Mouse (Mus musculus): Measurements from ENCODE around the gene Zfp609.

The Zfp609 gene

DNA sequence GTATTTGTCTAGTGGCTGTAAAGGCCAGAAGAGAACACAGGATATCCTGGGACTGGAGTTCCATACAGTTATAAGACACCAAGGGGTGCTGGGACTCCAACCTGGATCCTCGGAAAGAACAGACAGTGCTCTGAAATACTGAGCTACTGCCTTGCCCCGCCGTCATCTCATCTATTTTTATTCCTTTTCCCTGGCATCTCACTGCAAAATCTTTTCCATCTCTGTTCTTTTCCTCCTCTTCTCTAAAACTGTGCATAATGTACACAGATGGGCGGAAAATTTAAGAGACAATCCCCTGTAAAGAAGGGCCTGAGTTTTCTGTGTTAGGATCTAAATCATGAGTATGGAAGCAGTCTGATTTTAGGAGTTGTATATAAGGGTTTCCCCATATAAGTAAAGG, 64.6 kb downstream of the Zfp609 start:
- no peak for DNase-seq (ENCODE audit: low spot score in 2 of 2)

DNA sequence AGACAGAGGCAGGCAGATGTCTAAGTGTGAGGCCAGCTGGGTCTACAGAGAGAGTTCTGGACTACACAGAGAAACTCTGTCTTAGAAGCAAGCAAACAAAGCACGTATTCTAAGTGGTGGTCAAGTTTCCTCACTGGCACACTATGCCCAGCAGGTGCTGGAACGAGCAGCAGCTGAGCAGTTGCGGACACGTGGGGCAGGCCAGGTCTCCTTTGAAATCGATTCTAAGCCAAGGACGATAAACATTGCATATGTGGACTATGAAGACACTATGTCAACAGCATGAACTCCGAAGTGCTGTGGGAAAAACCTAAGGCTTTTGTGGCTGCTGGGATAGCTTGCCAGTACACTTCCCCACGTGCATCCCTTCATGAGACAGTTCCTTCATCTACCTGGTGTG, 67.4 kb downstream of the Zfp609 start:
- DNase-seq (ENCODE audit: low spot score in 2 of 2): no peak

DNA sequence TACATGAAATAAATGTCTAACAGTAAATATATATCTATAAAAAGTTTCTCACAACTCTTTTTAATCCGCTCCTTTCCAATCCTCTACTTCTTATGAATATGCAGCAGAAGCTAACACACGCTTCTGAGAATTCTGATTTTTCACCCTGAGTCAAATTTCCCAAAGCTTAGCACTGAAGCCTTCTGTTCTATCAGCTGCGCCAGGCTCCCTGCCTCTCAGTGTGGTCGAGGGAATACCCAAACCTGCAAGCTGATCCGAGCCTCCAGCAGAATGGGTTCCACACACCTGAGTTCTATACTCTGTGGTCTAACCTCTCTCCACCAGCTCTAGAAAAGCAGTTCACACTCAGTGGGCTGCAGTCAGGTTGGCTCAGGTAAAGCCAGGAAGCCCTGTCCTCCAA, 68.1 kb downstream of the Zfp609 start:
- DNase-seq (ENCODE audit: low spot score in 2 of 2): no peak

DNA sequence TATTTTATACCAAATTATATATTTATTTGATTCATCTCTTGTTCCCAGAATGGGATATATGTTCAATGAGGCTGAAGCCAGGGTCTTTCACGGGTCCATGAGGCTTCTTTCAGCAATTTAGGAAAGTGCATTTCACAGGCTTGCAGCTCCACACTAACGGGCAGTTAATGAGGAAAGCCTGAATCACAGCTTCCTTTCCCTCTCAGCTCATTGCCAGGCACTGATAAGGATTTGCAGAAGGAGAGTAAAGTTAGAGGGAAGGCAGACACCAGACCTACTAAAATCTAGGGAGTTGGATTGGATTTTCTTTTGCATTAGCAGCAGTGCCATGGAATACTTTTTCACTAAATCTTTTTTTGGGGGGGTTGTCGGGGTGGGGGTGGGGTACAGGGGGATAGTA, 69.5 kb downstream of the Zfp609 start:
- DNase-seq (ENCODE audit: low spot score in 2 of 2): no peak

DNA sequence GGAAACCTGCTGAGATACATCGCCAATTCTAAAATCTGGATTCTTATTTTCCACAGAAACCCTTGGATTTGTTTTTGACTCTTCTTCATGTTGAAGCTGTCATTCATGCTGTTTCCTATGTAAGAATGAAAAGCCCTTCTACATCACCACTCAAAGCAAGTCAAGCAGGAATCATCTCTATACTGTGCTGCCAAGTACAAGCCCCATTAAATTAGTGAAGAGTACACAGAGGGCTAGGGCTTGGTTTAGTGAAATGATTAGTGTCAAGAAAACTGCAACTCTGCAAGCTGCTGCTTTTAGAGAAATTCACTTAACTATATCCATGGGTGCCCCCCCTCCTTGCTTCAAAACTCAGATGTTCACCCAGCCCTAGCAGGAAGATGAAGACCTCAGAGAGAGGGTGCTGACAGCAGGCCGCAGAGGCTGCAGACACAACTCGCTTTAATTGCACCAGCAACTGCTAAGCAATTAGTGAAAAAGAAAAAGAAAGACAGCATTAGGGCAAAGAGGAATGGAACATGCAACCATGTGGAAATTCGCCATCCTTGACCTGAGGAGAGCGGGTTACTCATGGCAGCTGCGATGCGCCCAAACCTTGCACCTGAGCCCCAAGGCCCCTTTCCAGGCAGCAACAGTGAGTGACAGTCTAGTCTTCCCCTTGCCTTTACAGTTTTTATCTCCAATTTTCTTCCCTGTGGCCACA, 71.5 kb downstream of the Zfp609 start:
- no peak for DNase-seq (ENCODE audit: low spot score in 2 of 2)

DNA sequence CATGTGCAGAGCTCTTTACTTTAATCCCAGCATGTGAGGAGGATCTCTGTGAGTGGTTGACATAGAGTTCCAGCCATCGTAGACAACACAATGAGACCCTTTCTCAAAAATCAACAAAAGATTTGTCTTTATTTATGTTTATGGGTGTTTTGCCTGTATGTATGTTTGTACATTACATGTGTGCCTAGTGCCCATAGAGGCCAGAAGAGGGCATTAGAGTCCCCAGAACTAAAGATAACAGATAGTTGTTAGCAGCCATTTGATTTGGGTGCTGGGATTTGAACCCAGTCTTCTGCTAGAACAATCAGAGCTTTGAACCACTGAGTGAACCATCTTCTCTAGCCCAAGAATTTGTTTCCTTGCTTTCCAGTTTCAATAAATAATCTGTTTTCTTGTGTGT, 72.2 kb downstream of the Zfp609 start:
- no peak for DNase-seq (ENCODE audit: low spot score in 2 of 2)

DNA sequence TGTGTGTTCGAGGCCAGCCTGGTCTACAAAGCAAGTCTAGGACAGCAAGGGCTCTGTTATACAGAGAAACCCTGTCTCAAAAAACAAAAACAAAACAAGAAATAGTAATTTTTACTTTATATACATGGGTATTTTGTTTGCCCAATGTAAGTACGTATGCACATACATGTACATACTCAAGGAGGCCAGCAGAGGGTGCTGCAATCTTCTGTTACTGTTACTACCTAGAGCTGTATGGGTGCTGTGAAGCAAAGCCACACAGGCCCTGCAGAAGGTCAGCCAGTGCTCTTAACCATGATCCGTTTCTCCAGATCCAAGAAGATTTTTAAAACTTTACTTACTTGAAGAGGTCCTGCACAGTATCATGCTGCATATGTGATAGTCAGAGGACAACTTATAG, 74.7 kb downstream of the Zfp609 start:
- no peak for DNase-seq (ENCODE audit: low spot score in 2 of 2)

DNA sequence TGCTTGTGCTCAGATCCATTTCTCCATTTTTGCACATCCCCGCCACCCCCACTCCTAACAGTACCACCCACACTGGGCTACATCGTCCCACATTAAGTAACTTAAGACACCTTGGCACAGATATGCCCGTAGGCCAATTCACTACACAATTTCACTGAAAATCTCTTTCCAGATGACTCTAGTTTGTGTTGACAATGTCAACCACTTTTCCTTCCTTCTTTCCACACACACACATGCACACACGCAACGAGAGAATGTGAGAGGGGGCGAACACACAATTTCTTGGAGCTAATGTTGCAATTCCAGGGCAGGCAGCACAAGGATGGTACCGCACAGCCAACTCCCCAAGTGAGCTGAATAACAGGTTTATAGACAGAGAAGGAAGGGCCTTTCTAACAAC, 75.5 kb downstream of the Zfp609 start:
- no peak for DNase-seq (ENCODE audit: low spot score in 2 of 2)

DNA sequence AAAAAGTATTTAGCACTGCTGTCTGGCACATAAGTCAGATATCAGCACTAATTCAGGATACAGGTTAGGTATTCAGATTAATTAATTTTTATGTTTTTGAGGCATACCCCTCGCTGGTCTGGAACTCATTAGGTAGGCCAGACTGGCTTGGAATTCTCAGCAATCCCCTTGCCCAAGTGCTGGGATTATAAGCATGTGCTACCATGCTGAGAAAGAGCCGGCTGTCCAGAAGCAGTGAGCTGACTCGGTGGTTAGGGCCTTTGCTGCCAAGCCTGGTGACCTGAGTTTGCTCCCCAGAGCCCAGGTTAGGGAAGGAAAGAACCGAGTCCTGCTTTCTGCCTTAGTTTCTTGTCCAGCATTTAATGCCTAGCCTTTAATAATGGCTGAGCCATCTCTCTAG, 79.3 kb downstream of the Zfp609 start:
- DNase-seq (ENCODE audit: low spot score in 2 of 2): no peak

DNA sequence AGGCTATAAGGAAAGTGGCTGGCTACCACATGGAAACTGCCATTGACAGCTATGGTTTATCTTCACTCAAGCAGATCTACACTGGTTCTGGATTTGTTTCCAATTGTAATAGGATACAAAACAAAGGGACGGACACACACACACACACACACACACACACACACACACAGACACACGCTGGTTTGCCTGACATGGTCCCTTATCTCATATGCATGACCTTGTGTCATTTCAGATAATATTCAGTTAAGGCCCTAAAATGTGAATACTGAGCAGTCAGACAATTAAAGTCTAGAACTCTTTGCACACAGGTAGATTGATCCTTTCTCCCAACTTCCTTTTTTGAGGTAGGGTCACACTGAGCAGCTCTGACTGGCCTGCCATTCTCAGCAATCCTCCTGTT, 80.9 kb downstream of the Zfp609 start:
- DNase-seq (ENCODE audit: low spot score in 2 of 2): no peak

DNA sequence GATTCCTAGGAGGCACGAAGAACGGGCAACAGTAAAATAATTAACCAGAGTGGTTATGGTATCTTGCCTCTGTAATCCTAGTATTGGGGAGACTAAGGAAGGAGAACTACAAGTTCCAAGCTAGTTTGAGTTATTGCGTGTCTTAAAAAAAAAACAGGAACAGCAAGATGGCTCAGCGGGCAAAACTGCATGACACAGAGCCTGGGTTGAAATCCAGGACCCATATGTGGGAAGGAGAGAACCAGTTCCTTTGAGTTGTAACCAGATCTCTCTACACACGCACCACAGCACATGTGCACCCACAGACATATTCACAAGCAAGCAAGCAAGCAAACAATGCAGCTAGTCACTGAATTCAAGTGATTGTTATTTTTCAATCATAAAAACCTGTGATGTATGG, 81.9 kb downstream of the Zfp609 start:
- no peak for DNase-seq (ENCODE audit: low spot score in 2 of 2)

DNA sequence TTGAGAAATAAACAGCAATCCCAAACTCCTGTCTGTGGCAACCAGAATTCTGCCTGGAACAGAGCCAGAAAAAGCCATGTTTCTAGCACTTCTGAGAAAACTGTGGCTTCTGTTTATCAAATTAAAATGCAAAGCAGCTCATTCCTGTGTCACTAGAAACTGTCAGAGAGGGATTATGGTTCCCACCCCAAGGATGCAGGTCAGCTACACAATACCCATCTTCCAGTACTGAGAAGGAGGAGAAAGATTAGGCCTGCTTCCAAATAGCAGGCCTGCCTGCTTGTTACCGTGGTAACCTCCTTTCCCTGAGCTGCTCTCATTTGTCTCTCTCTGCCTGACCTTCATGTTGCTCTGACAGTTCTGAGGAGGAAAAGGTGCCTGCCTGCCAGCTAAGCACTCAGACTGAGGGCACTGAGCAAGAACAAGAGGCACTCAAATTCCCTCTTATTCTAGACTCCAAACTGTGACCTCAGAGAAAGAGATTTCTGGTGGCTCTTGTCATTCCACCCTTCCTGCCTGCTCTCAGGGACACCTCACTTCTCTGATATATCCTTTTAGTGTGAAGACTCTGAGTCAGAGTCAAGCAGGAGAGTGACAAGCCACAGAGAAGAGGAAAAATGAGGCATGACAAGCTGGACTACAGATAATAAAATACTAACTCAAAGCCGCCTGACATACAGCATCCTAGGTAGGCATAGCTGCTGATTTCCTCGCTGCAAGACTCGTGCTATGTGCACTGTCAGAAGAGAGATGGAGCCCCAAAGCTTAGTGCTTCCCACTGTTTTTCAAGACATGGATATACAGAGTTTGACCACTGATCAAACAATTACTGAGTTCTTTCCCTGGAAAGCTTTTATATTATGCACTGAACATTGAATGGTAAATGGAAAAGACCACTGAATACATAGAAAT, 82.9 kb downstream of the Zfp609 start:
- no peak for DNase-seq (ENCODE audit: low spot score in 2 of 2)

DNA sequence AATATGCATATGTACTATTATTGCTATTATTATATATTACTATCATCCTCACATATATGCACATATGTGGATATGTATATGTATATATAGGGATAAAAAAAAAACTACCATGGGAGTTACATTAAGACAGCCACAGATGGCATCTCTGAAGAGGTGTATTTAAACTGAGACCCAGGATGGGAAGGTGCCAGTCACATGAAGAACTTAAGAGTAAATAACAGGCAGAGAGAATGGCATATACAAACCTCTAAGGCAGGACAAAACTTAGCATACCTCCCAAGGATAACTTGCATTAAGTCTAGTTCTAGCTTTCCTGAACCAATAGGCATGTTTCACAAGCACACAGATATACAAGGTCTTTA, 83.6 kb downstream of the Zfp609 start:
- no peak for DNase-seq (ENCODE audit: low spot score in 2 of 2)

DNA sequence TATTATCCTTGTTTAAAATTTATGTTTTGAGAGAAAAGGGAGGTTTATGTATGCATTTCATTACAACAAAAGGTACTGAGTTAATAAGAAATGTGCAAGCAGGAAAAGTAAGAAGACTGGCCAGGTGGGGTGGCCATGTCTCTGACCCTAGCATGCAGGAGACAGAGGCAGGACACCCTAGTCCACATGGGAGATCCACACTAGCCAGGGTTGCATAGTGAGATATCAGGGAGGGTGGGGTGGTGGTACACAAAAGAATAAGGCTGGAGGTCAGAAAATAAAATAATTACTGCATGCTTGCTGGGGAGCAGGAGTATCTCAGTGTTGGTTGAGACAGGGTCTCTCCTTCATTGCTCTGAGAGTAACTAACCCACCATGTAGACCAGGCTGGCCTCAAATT, 84.0 kb downstream of the Zfp609 start:
- no peak for DNase-seq (ENCODE audit: low spot score in 2 of 2)

DNA sequence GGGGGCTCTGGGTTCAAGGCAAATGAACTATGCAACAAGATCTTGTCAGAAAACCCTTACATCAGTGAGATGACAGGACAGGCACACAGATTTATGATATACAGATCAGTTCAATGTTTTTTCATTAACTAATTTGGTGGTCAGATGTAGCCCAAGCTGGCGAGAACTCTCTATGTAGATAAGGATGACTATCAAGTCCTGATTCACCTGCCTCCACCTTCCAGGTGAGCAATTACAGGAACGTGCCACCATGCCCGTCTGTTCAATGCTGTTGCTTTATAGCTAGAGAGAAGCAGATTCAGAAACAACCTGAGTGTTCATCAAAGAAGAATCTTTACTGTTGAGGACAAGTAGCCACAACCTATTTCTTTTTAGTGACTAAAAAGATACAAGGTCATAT, 84.6 kb downstream of the Zfp609 start:
- DNase-seq (ENCODE audit: low spot score in 2 of 2): no peak

DNA sequence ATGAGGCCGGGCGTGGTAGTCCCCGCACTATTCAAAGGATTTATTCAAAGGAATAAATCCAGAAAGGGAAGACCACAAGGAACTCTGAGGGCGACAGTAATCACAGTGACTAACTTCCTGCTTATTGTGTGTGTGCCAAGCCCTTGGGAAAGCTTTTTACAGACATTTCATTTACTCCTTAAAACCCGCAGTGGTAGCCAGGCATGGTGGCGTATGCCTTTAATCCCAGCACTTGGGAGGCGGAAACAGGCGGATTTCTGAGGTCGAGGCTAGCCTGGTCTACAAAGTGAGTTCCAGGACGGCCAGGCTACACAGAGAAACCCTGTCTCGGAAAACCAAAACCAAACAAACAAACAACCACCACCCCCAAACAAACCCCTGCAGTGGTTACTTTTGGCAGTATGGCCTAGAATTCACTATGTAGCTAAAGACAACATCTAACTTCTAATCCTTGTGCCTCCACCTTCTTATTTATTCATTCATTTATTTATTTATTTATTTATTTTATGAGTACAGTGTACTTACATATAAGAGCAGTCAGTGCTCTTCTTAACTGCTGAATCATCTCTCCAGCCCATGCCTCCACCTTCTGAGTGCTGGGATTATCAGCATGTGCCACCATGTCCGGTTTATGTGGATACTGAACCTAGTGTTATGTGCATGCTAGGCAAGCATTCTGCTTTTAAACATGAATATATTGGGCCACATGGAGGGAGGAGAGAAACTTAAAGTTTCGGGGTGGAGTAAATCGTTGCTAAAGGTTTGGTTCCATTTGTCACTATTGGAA, 86.1 kb downstream of the Zfp609 start:
- no peak for DNase-seq (ENCODE audit: low spot score in 2 of 2)

DNA sequence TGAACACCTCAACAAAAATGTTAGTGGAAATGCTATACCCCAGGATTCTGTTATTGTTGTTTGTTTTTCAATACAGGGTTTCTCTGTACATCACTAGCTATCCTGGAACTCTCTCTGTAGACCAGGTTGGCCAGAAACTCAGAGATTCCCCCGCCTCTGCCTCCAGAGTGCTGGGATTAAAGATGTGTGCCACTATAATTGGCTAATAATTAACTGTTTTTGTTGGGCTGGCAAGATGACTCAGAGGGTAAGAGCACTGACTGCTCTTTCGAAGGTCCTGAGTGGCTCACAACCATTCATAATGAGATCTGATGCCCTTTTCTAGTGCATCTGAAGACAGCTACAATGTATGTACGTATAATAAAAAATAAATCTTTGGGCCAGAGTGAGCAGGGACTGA, 92.4 kb downstream of the Zfp609 start:
- DNase-seq (ENCODE audit: low spot score in 2 of 2): no peak

DNA sequence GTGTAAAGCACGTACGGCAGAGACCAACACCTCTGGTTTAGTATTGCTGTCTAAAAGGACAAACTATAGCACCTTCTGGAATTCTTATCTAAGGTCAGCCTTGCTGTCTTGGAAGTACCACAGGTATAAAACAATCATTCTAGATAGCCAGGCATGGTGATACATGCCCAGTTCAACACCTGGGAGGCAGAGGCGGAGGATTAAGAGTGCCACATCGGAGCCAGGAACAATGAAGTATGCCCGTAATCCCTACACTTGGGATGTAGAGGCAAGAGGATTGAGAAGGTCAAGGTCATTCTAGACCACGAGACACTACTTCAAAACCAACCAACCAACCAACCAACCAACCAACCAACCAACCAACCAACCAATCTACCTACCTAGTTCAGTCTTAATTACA, 98.8 kb downstream of the Zfp609 start:
- DNase-seq (ENCODE audit: low spot score in 2 of 2): no peak

DNA sequence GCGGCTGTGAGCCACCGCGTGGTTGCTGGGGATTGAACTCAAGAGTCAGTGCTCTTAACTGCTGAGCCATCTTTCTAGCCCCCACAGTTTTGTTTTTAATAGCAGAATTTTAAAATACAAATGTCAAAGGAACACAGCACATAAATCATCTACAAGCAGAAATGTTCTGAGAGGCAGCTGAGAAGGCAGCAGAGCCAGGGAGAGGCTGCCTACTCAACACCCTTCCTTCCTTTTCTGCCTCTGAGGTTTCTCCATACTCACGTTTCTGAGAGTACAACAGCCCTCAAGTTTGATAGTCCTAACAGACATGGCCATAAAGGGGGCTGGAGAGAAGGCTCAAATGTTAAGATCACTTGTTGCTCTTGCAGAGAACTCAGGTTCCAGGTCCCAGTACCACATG, 99.9 kb downstream of the Zfp609 start:
- no peak for DNase-seq (ENCODE audit: low spot score in 2 of 2)

DNA sequence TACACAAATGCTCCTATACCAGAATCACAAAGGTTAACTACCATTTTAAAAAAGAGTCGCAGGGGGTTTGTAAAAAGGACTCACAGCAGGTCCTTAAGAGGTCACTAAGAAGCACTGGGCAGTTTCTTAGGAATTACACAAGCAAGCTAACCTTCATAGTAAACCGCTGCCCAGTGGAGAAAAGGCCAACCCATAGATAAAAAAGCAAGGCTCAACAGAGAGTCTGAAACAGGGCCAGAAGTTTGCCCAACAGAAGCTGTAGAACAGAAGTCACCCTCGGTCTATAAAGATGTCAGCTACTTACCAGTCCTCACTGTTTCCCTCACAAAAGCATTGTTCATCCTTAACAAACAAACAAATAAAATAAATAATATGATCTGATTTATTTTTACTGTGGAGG, 100.9 kb downstream of the Zfp609 start:
- DNase-seq (ENCODE audit: low spot score in 2 of 2): no peak

DNA sequence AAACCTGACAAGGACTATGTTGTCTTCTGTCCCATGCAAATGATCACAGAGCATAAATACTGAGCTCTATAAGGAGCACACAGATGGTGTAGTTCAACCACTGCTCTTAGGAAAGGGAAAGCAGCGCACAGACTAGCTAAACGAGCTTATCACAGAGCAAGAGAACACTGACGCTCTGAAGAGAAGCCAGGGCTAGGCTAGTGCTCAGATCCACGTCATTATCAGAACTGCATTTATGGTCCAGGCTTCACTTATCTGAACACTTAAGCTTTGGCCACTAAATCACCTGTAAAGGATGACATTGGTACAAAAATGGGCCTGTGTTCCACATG, 102.1 kb downstream of the Zfp609 start:
- DNase-seq (ENCODE audit: low spot score in 2 of 2): no peak

DNA sequence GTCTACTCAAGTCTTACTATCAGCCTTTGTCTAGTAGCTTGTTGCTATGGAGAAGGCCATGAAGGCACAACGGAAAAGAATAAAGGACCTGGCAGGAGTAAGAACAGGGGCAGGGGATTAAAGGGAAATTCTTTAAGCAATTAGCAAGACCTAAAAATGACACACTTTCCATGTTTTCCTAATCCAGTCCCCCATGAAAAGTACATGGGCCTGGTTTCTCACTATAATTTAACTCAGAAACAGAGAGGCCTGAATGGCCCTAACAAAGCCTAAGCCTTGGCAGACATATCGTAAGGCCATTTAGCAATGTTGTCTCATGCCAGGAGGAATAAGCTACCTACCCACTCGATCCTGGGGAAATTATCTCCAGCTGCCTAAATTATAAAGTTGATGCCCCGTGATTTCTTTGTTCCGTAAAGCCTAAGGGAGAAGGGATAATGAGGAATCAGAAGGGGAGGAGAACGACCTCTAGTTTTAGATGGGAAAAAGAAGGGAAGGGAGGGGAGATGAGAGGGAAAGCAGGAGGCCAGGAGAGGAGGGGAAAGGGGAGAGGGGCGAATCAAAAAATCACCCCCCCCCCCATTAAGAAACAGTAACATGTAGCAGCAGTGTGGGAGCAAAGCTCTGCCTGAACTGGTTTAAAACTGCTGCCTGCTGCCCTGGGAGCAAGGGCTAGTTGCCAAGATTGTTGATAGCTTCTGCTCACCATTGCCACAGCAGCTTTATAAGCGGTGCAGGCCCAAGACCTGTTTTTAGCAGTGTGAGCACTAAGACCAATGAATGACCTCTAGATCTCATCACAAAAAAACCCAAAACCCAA, 102.7 kb downstream of the Zfp609 start:
- no peak for DNase-seq (ENCODE audit: low spot score in 2 of 2)

Data from spleen, postnatal 14 days (tissue).